Mouse (Mus musculus) heart, embryonic 14.5 days (tissue): Measurements from ENCODE around the gene Gm44965. TPM values are rescaled to one million over a fixed set of nuclear protein-coding genes. Genes with fewer than 3 reads are reported as not detected.

Source experiments
- ATAC-seq: fragments of 200-750 bp; cut with Nextera tagmentation; 2 replicates; pipeline ENCODE4 v1.8.0; 2017; ENCODE audit warnings: low read depth, moderate TSS enrichment; ENCODE audit not compliant: insufficient number of reproducible peaks, insufficient read depth, low FRiP score
- H3K27ac ChIP-seq, 2 experiments: fragments of 200-500 bp in 1 of 2; fragments of 300-500 bp in 1 of 2; sonication (generic) in 1 of 2; replicated peaks in 1 of 2; 2 replicates each; pipeline ENCODE4 v1.5.1; 2012 to 2014; ENCODE audit warnings: low read depth in 2 of 2, low read length in 2 of 2, control low read depth in 1 of 2, mild to moderate bottlenecking in 1 of 2, mixed read lengths in 1 of 2; ENCODE audit not compliant: control insufficient read depth in 1 of 2, insufficient read depth in 1 of 2
- H3K27me3 ChIP-seq: fragments of 300-500 bp; sonication (generic); 2 replicates; pipeline ENCODE4 v1.6.1; 2014; ENCODE audit warnings: mild to moderate bottlenecking, low read length, control low read depth; ENCODE audit not compliant: control insufficient read depth, insufficient read depth
- H3K36me3 ChIP-seq: fragments of 300-500 bp; sonication (generic); 2 replicates; pipeline ENCODE4 v1.6.1; 2014; ENCODE audit warnings: mild to moderate bottlenecking, control low read depth, low read length, mixed read lengths; ENCODE audit not compliant: control insufficient read depth, insufficient read depth
- H3K4me1 ChIP-seq, 2 experiments: fragments of 200-500 bp in 1 of 2; fragments of 300-500 bp in 1 of 2; sonication (generic) in 1 of 2; 2 replicates each; pipeline ENCODE4 v1.6.1; 2012 to 2014; ENCODE audit warnings: low read length in 2 of 2, control low read depth in 1 of 2, mixed read lengths in 1 of 2; ENCODE audit not compliant: control insufficient read depth in 2 of 2, insufficient read depth in 2 of 2
- H3K4me2 ChIP-seq: fragments of 300-500 bp; sonication (generic); 2 replicates; pipeline ENCODE4 v1.6.1; 2014; ENCODE audit warnings: mild to moderate bottlenecking, low read length
- H3K4me3 ChIP-seq, 2 experiments: fragments of 200-500 bp in 1 of 2; fragments of 300-500 bp in 1 of 2; sonication (generic) in 1 of 2; 2 replicates each; pipeline ENCODE4 v1.5.1; 2012 to 2014; ENCODE audit warnings: low read length in 2 of 2, mild to moderate bottlenecking in 2 of 2, control low read depth in 1 of 2, low read depth in 1 of 2, moderate library complexity in 1 of 2; ENCODE audit not compliant: control insufficient read depth in 1 of 2, insufficient read depth in 1 of 2
- H3K9ac ChIP-seq: fragments of 300-500 bp; sonication (generic); 2 replicates; pipeline ENCODE4 v1.6.1; 2014; ENCODE audit warnings: mild to moderate bottlenecking, low read length
- H3K9me3 ChIP-seq: fragments of 300-500 bp; sonication (generic); 2 replicates; pipeline ENCODE4 v1.6.1; 2016; ENCODE audit warnings: low read length, control low read depth; ENCODE audit not compliant: control insufficient read depth
- WGBS: fragments of 180-500 bp; shearing (Covaris S2); extraction: QIAGEN DNeasy Blood & Tissue Kit; methylation state at CpG from one replicate; pipeline ENCODE4 v1.1.7; 2014; 5-methylcytosine and 5-hydroxymethylcytosine counted together
- polyA plus RNA-seq: library from polyadenylated mRNA; unstranded; fragments of >200 nt; fragmentation: Nextera tagmentation; extraction: Ambion mirVana; gene quantifications from 2 replicates; pipeline ENCODE4 v1.2.1, GENCODE M21; 2014

The Gm44965 gene
- polyA plus RNA-seq, 1 experiment from 2014 or later: 0.84 TPM

DNA sequence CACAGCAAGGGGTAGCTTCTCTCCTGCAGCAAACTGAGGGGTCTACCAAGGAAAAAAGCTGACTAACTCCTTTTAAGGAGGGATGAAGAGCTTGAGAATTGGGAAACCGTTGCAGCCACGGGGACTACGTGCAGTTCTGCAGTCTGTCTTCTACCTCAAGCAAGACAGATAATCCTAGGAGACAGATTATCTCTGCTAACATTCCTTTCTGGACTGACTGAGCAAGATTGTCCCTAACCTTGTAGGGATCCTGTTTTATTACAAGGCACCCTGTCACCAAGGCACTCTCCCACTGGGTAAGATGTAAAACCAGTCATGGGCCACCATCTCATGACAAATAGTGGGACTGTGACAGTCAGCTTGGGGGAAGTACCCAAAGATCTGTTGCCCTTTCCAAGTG lies 12.5 kb upstream of the Gm44965 start:
- Histone ChIP-seq H3K9me3 (no peaks in the 10 kb centered on the region), H3K9ac (no peak overlapping the region), H3K4me1 (peaks cover 16 to 30% of the 10 kb centered on the region in 2 experiments), H3K27ac (peak overlapping the region; percentile 7 to 42), H3K27me3 (no peaks in the 10 kb centered on the region), H3K36me3 (no peaks in the 10 kb centered on the region), H3K4me3 (no peak overlapping the region), H3K4me2 (no peak overlapping the region)
- ATAC-seq: no peak
- 8% methylated on average over 3 of the region's 3 CpGs for WGBS

GRCm38 (mm10) chr6:48582037-48582436 lies 11.7 kb upstream of the Gm44965 start:
- 56% methylated on average over 3 of the region's 3 CpGs for WGBS
- H3K36me3 ChIP-seq: no peaks in the 10 kb centered on the region
- ATAC-seq: no peak
- no peak overlapping the region for H3K4me2 ChIP-seq
- no peaks in the 10 kb centered on the region for H3K27me3 ChIP-seq
- peaks cover 16 to 30% of the 10 kb centered on the region in 2 experiments for H3K4me1 ChIP-seq
- no peak overlapping the region for H3K27ac ChIP-seq
- H3K9ac ChIP-seq: no peak overlapping the region
- H3K4me3 ChIP-seq: no peak overlapping the region
- H3K9me3 ChIP-seq: no peaks in the 10 kb centered on the region

GRCm38 (mm10) chr6:48589194-48589750 lies 4.5 kb upstream of the Gm44965 start, which contains the start of gene Gm45021:
Gene Gm45021, plus strand, starts transcription at chr6:48589610.
- Histone ChIP-seq H3K27me3 (no peaks in the 10 kb centered on the region), H3K9me3 (no peaks in the 10 kb centered on the region), H3K4me2 (peak within 1 kb of the TSS; percentile 23; the same call in 1 of the 2 replicates), H3K4me3 (no peak within 1 kb of the TSS), H3K4me1 (peaks cover 16 to 18% of the 10 kb centered on the region in 2 experiments), H3K27ac (peak within 1 kb of the TSS; percentile 86), H3K36me3 (no peaks in the 10 kb centered on the region), H3K9ac (peak within 1 kb of the TSS; percentile 58)
- ATAC-seq: no peak
- 12% methylated on average over 6 of the region's 6 CpGs for WGBS

- Histone ChIP-seq H3K36me3 (peaks cover 11% of the 10 kb centered on the region), H3K4me3 (no peak overlapping the region), H3K9ac (no peak overlapping the region), H3K4me2 (no peak overlapping the region), H3K4me1 (peaks cover 23 to 30% of the 10 kb centered on the region in 2 experiments), H3K27me3 (no peaks in the 10 kb centered on the region), H3K27ac (no peak overlapping the region), H3K9me3 (peaks cover 3% of the 10 kb centered on the region)
- WGBS: 91% methylated on average over 3 of the region's 3 CpGs
- no peak for ATAC-seq
Observed at GRCm38 (mm10) chr6:48591221-48591845, 2.4 kb upstream of the Gm44965 start.

GRCm38 (mm10) chr6:48591871-48592270 lies 1.9 kb upstream of the Gm44965 start:
- 89% methylated on average over 6 of the region's 6 CpGs for WGBS
- Histone ChIP-seq H3K27ac (no peak overlapping the region), H3K9me3 (peaks cover 8% of the 10 kb centered on the region), H3K4me3 (no peak overlapping the region), H3K9ac (no peak overlapping the region), H3K27me3 (no peaks in the 10 kb centered on the region), H3K4me2 (no peak overlapping the region), H3K4me1 (peaks cover 23 to 30% of the 10 kb centered on the region in 2 experiments), H3K36me3 (peaks cover 16% of the 10 kb centered on the region)
- no peak for ATAC-seq

DNA sequence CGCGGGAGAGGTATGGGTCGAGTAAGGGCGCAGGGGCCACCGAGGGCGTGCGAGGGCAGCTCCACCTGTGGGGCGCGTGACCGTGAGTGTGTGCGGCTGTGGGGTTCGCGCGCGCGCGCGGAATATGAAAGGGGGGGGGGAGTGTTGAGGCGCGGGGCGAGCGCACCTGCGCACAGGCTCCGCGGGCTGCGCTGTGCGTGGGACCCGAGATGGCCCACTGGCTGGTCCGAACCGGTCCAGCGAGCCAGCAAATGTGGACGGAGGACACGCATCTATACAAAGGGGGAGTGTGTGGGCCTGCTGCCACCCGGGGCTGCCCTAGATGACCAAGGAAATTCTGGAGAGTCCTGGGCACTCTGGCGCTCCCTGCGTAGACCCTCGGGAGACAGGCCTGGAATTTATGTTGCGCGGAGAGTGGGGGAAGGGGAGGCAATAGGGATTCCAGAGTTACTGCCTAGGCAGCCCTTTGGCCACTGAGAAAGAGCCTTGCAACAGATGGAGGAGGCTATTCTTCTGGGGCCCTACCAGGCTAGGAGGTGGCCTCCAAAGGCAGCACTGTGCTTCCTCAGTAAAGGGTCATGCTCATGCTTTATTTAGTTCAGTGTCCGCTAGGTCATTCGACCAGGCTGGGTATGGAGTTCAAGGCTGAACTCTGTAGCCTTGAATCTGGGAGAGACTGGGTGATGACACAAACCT lies 450 bp downstream of the Gm44965 start:
- no peaks in the 10 kb centered on the region for H3K27me3 ChIP-seq
- peak; percentile 19; the same call in 1 of the 2 replicates for ATAC-seq
- peaks cover 20% of the 10 kb centered on the region for H3K9me3 ChIP-seq
- peak overlapping the region; percentile 90 to 92 for H3K27ac ChIP-seq
- H3K9ac ChIP-seq: peak overlapping the region; percentile 94
- H3K4me1 ChIP-seq: peaks cover 20 to 26% of the 10 kb centered on the region in 2 experiments
- H3K4me2 ChIP-seq: peak overlapping the region; percentile 88
- H3K36me3 ChIP-seq: peaks cover 39% of the 10 kb centered on the region
- WGBS: 1% methylated on average over 37 of the region's 41 CpGs
- peak overlapping the region; percentile 74 to 95 for H3K4me3 ChIP-seq

DNA sequence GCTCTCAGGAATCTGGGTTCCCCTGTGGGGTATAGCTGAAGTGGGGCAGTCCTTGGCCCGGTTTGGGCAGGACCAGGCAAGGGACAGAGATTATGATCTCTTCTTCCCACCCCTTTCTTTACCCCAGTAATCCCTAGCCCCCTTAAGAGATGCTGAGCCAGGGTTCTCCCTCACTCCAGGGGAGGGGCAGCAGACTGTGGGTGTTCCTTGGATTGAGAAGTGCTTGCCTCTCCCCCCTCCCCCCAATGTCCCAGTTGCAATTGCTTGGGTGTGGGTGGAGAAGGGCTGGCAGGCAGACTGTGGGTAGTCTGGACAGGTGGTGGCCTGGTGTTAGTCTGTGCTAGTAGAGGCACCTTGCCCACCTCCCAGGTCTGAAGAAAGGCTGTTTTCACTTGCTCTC lies 1.5 kb downstream of the Gm44965 start:
- H3K36me3 ChIP-seq: peaks cover 50% of the 10 kb centered on the region
- ATAC-seq: no peak
- peak overlapping the region; percentile 88 for H3K4me2 ChIP-seq
- H3K9me3 ChIP-seq: peaks cover 20% of the 10 kb centered on the region
- H3K4me3 ChIP-seq: peak overlapping the region; percentile 6 to 74; a peak in 1 of 4 replicates
- H3K9ac ChIP-seq: peak overlapping the region; percentile 94
- no peaks in the 10 kb centered on the region for H3K27me3 ChIP-seq
- WGBS: 67% methylated on average over 1 of the region's 1 CpGs
- H3K27ac ChIP-seq: no peak overlapping the region
- H3K4me1 ChIP-seq: peaks cover 12 to 16% of the 10 kb centered on the region in 2 experiments
